ENCODE assay signal across 10 mouse cellular contexts in genomic region chr8:35999584-35999983, GRCm38 (mm10).
"Had no signal": no experiment of that assay in that cellular context is flagged by ENCODE, and none has a peak within 500 bp of the region (broad histone marks: within the 10 kb centered on the region; RNA-seq: fewer than 3 reads in every experiment).

No protein-coding gene starts in this region.

- H3K4me1 ChIP-seq: liver, embryonic 15.5 days had no signal

- H3K9me3 ChIP-seq: limb, embryonic 10.5 days; liver, embryonic 15.5 days; midbrain, embryonic 12.5 days had no signal

- DNase-seq: kidney, adult 11 months; kidney, postnatal 10 days; thymus, adult 18-20 months; thymus, postnatal 14 days had no signal

- ATAC-seq: midbrain, embryonic 16.5 days had no signal

- H3K27ac ChIP-seq: left cerebral cortex, adult 2 months; limb, embryonic 10.5 days; liver, embryonic 15.5 days; midbrain, embryonic 12.5 days had no signal

- H3K4me2 ChIP-seq: liver, embryonic 11.5 days; liver, embryonic 15.5 days; midbrain, embryonic 12.5 days had no signal

- H3K36me3 ChIP-seq: limb, embryonic 10.5 days; liver, embryonic 15.5 days; midbrain, embryonic 12.5 days had no signal

- H3K4me3 ChIP-seq: left cerebral cortex, adult 2 months; limb, embryonic 10.5 days; liver, embryonic 15.5 days; midbrain, embryonic 12.5 days had no signal

- H3K27me3 ChIP-seq: liver, embryonic 15.5 days; midbrain, embryonic 12.5 days had no signal

- H3K9ac ChIP-seq: liver, embryonic 15.5 days; midbrain, embryonic 12.5 days had no signal
